Mouse (Mus musculus): ENCODE measurements at regions not wholly inside any gene's neighbourhood (a gene's known extent, or its start where the extent isn't known, plus 50 kb on each side); places are given as distances from the start of the nearest gene placed in this dataset.

DNA sequence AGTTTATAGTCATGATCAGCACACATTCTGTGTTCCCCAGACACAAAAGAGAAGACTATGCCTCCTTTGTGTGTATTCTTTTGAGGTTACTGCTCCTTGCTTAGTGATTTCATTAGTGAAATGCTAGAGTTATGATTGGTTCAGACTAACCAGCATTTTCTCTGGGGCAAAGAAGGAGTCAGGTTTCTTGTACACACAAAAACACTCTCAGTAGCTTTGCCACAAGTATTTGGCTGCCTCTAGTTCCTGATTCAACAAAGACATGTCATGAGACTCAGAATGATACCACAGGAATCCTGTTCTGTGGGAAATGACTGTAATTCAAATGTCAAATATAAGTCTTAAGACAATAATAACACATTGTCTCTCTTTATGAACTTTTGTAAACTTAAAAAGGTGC lies 86.9 kb downstream of the Alx1 start:
- no peak for TF ChIP-seq MYOG (IDR thresholded peaks at IDR 0.05; ENCODE audit: control insufficient read depth in 1 of 3, insufficient read depth in 1 of 3, insufficient read length in 2 of 3, low read depth in 2 of 3)
- no peak for TF ChIP-seq SRF (IDR thresholded peaks at IDR 0.05; ENCODE audit: control insufficient read depth, insufficient read length, low read depth)
- no peak for TF ChIP-seq MAX (IDR thresholded peaks at IDR 0.05; ENCODE audit: low read depth)
- TF ChIP-seq CEBPB (IDR thresholded peaks at IDR 0.05; ENCODE audit: insufficient read depth, poor library complexity, severe bottlenecking): no peak
- TF ChIP-seq MYOD1 (IDR thresholded peaks at IDR 0.05; ENCODE audit: control insufficient read depth in 1 of 3, insufficient read length in 2 of 3, low read depth in 2 of 3): no peak
- TF ChIP-seq POLR2A (IDR thresholded peaks at IDR 0.05; ENCODE audit: insufficient read length, low read depth): no peak
- TF ChIP-seq TCF3 (IDR thresholded peaks at IDR 0.05; ENCODE audit: insufficient read length, low read depth): no peak
- TF ChIP-seq USF1 (IDR thresholded peaks at IDR 0.05; ENCODE audit: low read depth): no peak
- TF ChIP-seq TCF12 (IDR thresholded peaks at IDR 0.05; ENCODE audit: insufficient read depth, poor library complexity, severe bottlenecking): no peak
- TF ChIP-seq REST (IDR thresholded peaks at IDR 0.05; ENCODE audit: insufficient read depth, insufficient read length): no peak
- no peak for TF ChIP-seq POLR2AphosphoS2 (IDR thresholded peaks at IDR 0.05; ENCODE audit: insufficient read length, low read depth)
- TF ChIP-seq E2F4 (IDR thresholded peaks at IDR 0.05; ENCODE audit: insufficient read depth): no peak
- no peak overlapping the region for H3K4me3 ChIP-seq
- H3K27me3 ChIP-seq (ENCODE audit: control insufficient read depth, insufficient read depth, insufficient read length): no peaks in the 10 kb centered on the region
- H3K36me3 ChIP-seq (ENCODE audit: control insufficient read depth, insufficient read depth): no peaks in the 10 kb centered on the region
- H3K79me2 ChIP-seq (ENCODE audit: control insufficient read depth, insufficient read depth): no peaks in the 10 kb centered on the region
- no peak overlapping the region for H3ac ChIP-seq (ENCODE audit: control insufficient read depth, insufficient read length)
- H3K4me2 ChIP-seq (ENCODE audit: low read depth): no peak overlapping the region

DNA sequence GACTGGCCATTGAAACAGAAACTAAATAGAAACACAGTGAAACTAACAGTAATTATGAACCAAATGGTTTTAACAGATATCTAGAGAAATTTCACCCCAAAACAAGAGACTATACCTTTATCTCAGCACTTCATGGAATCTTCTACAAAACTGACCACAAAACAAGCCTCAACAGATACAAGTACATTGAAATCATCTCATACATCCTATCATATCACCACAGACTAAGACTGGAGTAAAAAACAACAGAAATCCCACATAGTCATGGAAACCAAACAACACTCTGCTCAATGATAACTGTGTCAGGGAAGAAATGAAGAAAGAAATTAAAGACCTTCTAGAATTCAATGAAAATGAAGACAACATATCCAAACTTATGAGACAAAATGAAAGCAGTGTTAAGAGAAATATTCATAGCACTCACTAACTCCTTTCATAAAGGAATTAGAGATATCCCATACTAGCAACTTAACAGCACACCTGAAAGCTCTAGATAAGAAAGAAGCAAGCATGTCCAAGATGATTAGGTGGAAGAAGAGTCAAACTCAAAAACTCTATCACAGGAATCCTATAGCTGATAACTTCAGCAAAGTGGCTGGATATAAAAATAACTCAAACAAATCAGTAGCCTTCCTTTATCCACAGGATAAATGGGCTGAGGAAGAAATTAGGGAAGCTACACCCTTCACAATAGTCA lies 89.0 kb downstream of the Alx1 start:
- Histone ChIP-seq H3K4me3 (no peak overlapping the region), H3K79me2 (ENCODE audit: control insufficient read depth, insufficient read depth) (no peaks in the 10 kb centered on the region), H3K36me3 (ENCODE audit: control insufficient read depth, insufficient read depth) (no peaks in the 10 kb centered on the region), H3ac (ENCODE audit: control insufficient read depth, insufficient read length) (no peak overlapping the region), H3K4me2 (ENCODE audit: low read depth) (no peak overlapping the region), H3K27me3 (ENCODE audit: control insufficient read depth, insufficient read depth, insufficient read length) (no peaks in the 10 kb centered on the region)
- no peak for TF ChIP-seq SRF (IDR thresholded peaks at IDR 0.05; ENCODE audit: control insufficient read depth, insufficient read length, low read depth)
- TF ChIP-seq MYOD1 (IDR thresholded peaks at IDR 0.05; ENCODE audit: control insufficient read depth in 1 of 3, insufficient read length in 2 of 3, low read depth in 2 of 3): no peak
- TF ChIP-seq POLR2A (IDR thresholded peaks at IDR 0.05; ENCODE audit: insufficient read length, low read depth): no peak

DNA sequence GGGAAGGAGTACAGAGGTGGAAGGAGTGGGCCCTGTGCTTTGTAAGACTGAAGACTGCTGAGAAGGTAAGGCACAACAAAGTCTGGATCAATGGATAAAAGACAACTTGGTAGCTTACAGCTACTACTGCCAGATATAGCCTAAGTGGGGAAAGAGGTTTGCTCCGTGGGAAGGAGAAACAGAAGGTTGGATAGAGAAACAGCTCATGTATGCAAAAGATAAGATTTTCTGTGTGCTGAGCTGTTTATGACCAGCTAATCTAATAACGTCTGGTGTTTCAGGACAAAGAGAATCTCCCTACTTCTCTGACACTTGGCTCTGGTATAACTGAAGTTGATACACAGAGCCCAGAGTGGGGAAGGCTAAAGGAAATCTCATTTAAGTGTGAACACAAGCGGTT lies 98.6 kb downstream of the Alx1 start:
- Histone ChIP-seq H3K36me3 (ENCODE audit: control insufficient read depth, insufficient read depth) (no peaks in the 10 kb centered on the region), H3ac (ENCODE audit: control insufficient read depth, insufficient read length) (no peak overlapping the region), H3K79me2 (ENCODE audit: control insufficient read depth, insufficient read depth) (no peaks in the 10 kb centered on the region), H3K27me3 (ENCODE audit: control insufficient read depth, insufficient read depth, insufficient read length) (no peaks in the 10 kb centered on the region), H3K4me3 (no peak overlapping the region), H3K4me2 (ENCODE audit: low read depth) (no peak overlapping the region)
- no peak for TF ChIP-seq POLR2AphosphoS2 (IDR thresholded peaks at IDR 0.05; ENCODE audit: insufficient read length, low read depth)
- TF ChIP-seq TCF12 (IDR thresholded peaks at IDR 0.05; ENCODE audit: insufficient read depth, poor library complexity, severe bottlenecking): no peak
- TF ChIP-seq REST (IDR thresholded peaks at IDR 0.05; ENCODE audit: insufficient read depth, insufficient read length): no peak
- TF ChIP-seq MYOG (IDR thresholded peaks at IDR 0.05; ENCODE audit: control insufficient read depth in 1 of 3, insufficient read depth in 1 of 3, insufficient read length in 2 of 3, low read depth in 2 of 3): no peak
- TF ChIP-seq MAX (IDR thresholded peaks at IDR 0.05; ENCODE audit: low read depth): no peak
- TF ChIP-seq TCF3 (IDR thresholded peaks at IDR 0.05; ENCODE audit: insufficient read length, low read depth): no peak
- no peak for TF ChIP-seq POLR2A (IDR thresholded peaks at IDR 0.05; ENCODE audit: insufficient read length, low read depth)
- TF ChIP-seq USF1 (IDR thresholded peaks at IDR 0.05; ENCODE audit: low read depth): no peak

DNA sequence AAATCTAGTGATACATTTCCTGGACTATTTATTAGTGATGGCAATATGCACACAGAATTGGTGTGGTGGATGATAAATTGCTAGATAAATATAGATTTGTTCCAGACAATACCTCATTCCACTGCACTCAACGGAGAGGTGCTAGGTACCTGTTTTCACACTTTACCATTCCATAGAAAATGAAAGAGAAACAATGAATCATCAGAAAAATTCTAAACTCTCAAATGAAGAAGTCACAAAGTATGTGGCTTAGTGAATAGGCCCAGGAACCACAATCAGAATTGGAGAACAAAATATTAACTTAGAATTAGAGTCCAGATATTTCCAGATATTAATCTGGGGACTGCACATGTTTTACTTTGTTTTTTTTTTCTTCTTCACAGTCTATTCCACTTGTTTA lies 101.4 kb downstream of the Alx1 start:
- Histone ChIP-seq H3K79me2 (ENCODE audit: control insufficient read depth, insufficient read depth) (no peaks in the 10 kb centered on the region), H3ac (ENCODE audit: control insufficient read depth, insufficient read length) (no peak overlapping the region), H3K27me3 (ENCODE audit: control insufficient read depth, insufficient read depth, insufficient read length) (no peaks in the 10 kb centered on the region), H3K4me2 (ENCODE audit: low read depth) (no peak overlapping the region), H3K36me3 (ENCODE audit: control insufficient read depth, insufficient read depth) (no peaks in the 10 kb centered on the region), H3K4me3 (no peak overlapping the region)
- TF ChIP-seq POLR2A (IDR thresholded peaks at IDR 0.05; ENCODE audit: insufficient read length, low read depth) (no peak), MAX (IDR thresholded peaks at IDR 0.05; ENCODE audit: low read depth) (no peak), USF1 (IDR thresholded peaks at IDR 0.05; ENCODE audit: low read depth) (no peak), CEBPB (IDR thresholded peaks at IDR 0.05; ENCODE audit: insufficient read depth, poor library complexity, severe bottlenecking) (no peak), POLR2AphosphoS2 (IDR thresholded peaks at IDR 0.05; ENCODE audit: insufficient read length, low read depth) (no peak), REST (IDR thresholded peaks at IDR 0.05; ENCODE audit: insufficient read depth, insufficient read length) (no peak)

DNA sequence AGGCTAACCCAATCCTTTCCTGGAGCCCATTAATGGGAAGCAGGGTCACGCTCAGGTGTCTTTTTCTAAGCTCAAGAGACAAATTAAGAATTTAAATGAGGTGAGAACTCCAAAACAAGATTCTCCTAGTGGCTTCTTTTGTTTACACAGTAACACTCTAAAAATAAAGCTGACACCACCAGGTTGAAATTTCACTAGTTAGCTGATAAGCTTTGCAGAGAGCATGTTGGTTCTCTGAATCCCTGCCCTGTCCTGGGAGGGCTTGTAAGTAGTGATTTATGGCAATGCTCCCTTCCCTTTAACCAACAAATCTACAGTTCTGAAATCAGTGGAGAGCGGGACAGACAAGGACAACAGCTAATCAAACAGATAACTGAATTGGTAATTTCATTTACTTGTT lies 132.6 kb downstream of the Alx1 start:
- H3K79me2 ChIP-seq (ENCODE audit: control insufficient read depth, insufficient read depth): no peaks in the 10 kb centered on the region
- no peak overlapping the region for H3ac ChIP-seq (ENCODE audit: control insufficient read depth, insufficient read length)
- no peaks in the 10 kb centered on the region for H3K27me3 ChIP-seq (ENCODE audit: control insufficient read depth, insufficient read depth, insufficient read length)
- TF ChIP-seq CEBPB (IDR thresholded peaks at IDR 0.05; ENCODE audit: insufficient read depth, poor library complexity, severe bottlenecking): no peak
- no peak for TF ChIP-seq MAX (IDR thresholded peaks at IDR 0.05; ENCODE audit: low read depth)
- no peak for TF ChIP-seq TCF3 (IDR thresholded peaks at IDR 0.05; ENCODE audit: insufficient read length, low read depth)
- no peak for TF ChIP-seq E2F4 (IDR thresholded peaks at IDR 0.05; ENCODE audit: insufficient read depth)
- TF ChIP-seq USF1 (IDR thresholded peaks at IDR 0.05; ENCODE audit: low read depth): no peak
- TF ChIP-seq REST (IDR thresholded peaks at IDR 0.05; ENCODE audit: insufficient read depth, insufficient read length): no peak
- no peak for TF ChIP-seq POLR2A (IDR thresholded peaks at IDR 0.05; ENCODE audit: insufficient read length, low read depth)
- TF ChIP-seq POLR2AphosphoS2 (IDR thresholded peaks at IDR 0.05; ENCODE audit: insufficient read length, low read depth): no peak
- no peak for TF ChIP-seq MYOG (IDR thresholded peaks at IDR 0.05; ENCODE audit: control insufficient read depth in 1 of 3, insufficient read depth in 1 of 3, insufficient read length in 2 of 3, low read depth in 2 of 3)
- TF ChIP-seq MYOD1 (IDR thresholded peaks at IDR 0.05; ENCODE audit: control insufficient read depth in 1 of 3, insufficient read length in 2 of 3, low read depth in 2 of 3): no peak
- TF ChIP-seq SRF (IDR thresholded peaks at IDR 0.05; ENCODE audit: control insufficient read depth, insufficient read length, low read depth): no peak
- TF ChIP-seq TCF12 (IDR thresholded peaks at IDR 0.05; ENCODE audit: insufficient read depth, poor library complexity, severe bottlenecking): no peak
- H3K4me3 ChIP-seq: no peak overlapping the region
- no peaks in the 10 kb centered on the region for H3K36me3 ChIP-seq (ENCODE audit: control insufficient read depth, insufficient read depth)
- H3K4me2 ChIP-seq (ENCODE audit: low read depth): no peak overlapping the region
